Mouse (Mus musculus): Measurements from ENCODE around the gene Haus8. TPM values are rescaled to one million over a fixed set of nuclear protein-coding genes. Genes with fewer than 3 reads are reported as not detected.
"Not testable (repeated sequence)": the region's sequence is repeated elsewhere in the genome, so short reads cannot be mapped to it uniquely, and the experiment has no call there.

Haus8 gene
- polyA plus RNA-seq, 1 experiment: 77.6 TPM

DNA sequence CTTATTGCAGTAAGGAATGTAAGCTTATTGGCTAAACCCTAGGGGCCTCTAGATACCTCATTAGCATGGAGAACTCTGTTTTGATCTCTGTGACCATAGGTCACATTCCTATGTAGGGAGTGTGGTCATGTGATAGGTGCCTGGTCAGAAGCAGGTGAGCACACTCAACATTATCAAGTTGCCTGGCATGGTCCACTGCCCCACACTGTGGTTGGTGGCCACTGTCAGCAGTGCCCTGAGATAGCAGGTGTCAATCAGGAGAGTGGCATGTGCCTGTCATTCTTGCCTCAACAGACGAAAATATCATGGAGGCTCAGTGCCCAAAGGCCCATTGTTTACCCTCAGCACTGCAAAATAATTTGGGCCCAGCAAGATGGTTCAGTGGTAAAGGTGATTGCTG is 33.3 kb upstream of the Haus8 start:
- Histone ChIP-seq H3K4me3 (ENCODE audit: insufficient read depth, low read length) (no peak overlapping the region), H3K27ac (ENCODE audit: insufficient read depth, low read depth, low read length) (no peak overlapping the region), H3K4me1 (ENCODE audit: control insufficient read depth, insufficient read depth, low read length) (peaks cover 49% of the 10 kb centered on the region)
- no peak for TF ChIP-seq CTCF (IDR thresholded peaks at IDR 0.05; ENCODE audit: low read depth, low read length)
- TF ChIP-seq POLR2A (IDR thresholded peaks at IDR 0.05; ENCODE audit: borderline replicate concordance, low read depth, low read length): no peak

DNA sequence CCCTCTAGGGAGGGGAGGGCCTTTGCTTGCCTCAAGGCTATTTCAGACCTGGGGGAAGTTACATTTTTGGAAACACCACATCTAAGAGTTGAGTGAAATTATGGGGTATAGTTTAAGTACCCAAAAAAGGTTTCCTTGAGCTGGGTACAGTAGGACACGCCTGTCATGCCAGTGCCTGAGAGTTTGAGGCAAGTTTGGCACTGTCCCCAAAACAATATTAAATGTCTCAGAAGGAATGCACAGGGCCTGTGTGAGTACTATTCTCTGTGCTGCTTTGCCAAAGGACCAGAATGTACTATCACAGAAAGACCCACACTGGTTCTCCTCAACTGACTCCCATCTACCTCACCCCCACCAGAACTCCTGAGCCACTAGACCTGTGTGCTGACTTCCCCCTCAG is 30.9 kb upstream of the Haus8 start:
- H3K4me1 ChIP-seq (ENCODE audit: control insufficient read depth, insufficient read depth, low read length): peaks cover 46% of the 10 kb centered on the region
- H3K4me3 ChIP-seq (ENCODE audit: insufficient read depth, low read length): no peak overlapping the region
- no peak overlapping the region for H3K27ac ChIP-seq (ENCODE audit: insufficient read depth, low read depth, low read length)
- TF ChIP-seq POLR2A (IDR thresholded peaks at IDR 0.05; ENCODE audit: borderline replicate concordance, low read depth, low read length) (no peak), CTCF (IDR thresholded peaks at IDR 0.05; ENCODE audit: low read depth, low read length) (no peak)

DNA sequence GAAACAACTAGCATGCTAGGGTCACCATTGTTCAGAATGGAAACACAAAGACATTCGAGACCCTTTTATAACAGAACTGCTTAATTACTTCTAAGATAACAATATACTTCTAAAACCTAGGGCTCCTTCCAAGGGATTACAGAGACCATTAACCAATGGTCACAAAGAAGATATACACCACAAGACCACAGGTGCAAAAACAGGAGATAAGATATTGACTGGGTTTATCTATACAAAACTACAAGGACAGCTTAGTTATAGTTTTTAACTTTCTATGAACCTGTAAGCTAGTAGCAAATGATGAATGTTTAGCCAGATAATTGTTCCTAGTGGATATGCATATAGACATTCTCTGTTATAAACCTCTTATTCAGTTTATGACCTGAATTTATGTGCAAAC is 30.1 kb upstream of the Haus8 start:
- peaks cover 45% of the 10 kb centered on the region for H3K4me1 ChIP-seq (ENCODE audit: control insufficient read depth, insufficient read depth, low read length)

DNA sequence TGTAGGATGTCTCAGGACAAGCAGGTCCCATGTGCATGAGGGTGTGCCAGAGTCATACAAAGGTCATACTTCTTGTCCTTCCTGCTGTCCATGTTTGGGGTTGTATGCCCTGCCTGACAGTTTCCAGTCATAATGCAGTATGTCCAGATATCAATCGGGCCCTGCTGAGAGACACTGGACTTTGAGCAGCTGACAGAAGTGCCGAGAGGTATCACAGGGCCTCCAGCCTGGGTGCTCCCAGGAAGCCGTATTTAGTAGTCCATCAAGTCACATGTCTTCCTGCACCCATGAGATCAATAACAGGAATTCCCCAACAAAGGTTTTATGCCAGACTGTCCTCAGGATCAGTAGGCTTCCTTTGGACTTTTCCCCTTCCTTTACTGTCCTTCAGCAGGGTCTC is 27.0 kb upstream of the Haus8 start:
- H3K4me1 ChIP-seq (ENCODE audit: control insufficient read depth, insufficient read depth, low read length): peaks cover 59% of the 10 kb centered on the region
- H3K4me3 ChIP-seq (ENCODE audit: insufficient read depth, low read length): no peak overlapping the region
- H3K27ac ChIP-seq (ENCODE audit: insufficient read depth, low read depth, low read length): no peak overlapping the region
- no peak for TF ChIP-seq POLR2A (IDR thresholded peaks at IDR 0.05; ENCODE audit: borderline replicate concordance, low read depth, low read length)
- no peak for TF ChIP-seq CTCF (IDR thresholded peaks at IDR 0.05; ENCODE audit: low read depth, low read length)

More for the DNA sequence above, 30.1 kb upstream of the Haus8 start:
- TF ChIP-seq CTCF (IDR thresholded peaks at IDR 0.05; ENCODE audit: low read depth, low read length) (no peak), POLR2A (IDR thresholded peaks at IDR 0.05; ENCODE audit: borderline replicate concordance, low read depth, low read length) (no peak)
- no peak overlapping the region for H3K27ac ChIP-seq (ENCODE audit: insufficient read depth, low read depth, low read length)
- H3K4me3 ChIP-seq (ENCODE audit: insufficient read depth, low read length): no peak overlapping the region

DNA sequence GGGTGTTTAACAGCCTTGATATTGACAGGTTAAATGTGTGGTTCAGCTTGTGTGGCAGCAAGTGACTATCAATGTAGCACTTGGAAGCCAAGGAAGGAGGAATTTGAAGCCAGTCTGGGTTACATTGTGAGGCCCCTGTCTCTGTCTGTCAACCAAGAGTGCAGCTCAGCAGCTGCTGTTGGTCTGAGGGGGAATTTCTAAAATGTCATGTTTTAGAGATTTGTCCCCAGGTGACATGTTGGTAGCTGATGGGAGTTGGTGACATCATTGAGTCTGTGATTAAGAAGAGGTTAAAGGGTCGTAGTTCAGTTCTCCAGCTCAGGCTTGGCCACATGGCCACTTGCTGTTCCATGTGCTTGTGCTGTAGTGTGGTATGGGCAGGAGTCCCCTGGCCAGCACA is 24.7 kb upstream of the Haus8 start:
- TF ChIP-seq POLR2A (IDR thresholded peaks at IDR 0.05; ENCODE audit: borderline replicate concordance, low read depth, low read length) (no peak), CTCF (IDR thresholded peaks at IDR 0.05; ENCODE audit: low read depth, low read length) (no peak)
- H3K4me3 ChIP-seq (ENCODE audit: insufficient read depth, low read length): no peak overlapping the region
- H3K27ac ChIP-seq (ENCODE audit: insufficient read depth, low read depth, low read length): peak overlapping the region; percentile 96
- peaks cover 65% of the 10 kb centered on the region for H3K4me1 ChIP-seq (ENCODE audit: control insufficient read depth, insufficient read depth, low read length)

DNA sequence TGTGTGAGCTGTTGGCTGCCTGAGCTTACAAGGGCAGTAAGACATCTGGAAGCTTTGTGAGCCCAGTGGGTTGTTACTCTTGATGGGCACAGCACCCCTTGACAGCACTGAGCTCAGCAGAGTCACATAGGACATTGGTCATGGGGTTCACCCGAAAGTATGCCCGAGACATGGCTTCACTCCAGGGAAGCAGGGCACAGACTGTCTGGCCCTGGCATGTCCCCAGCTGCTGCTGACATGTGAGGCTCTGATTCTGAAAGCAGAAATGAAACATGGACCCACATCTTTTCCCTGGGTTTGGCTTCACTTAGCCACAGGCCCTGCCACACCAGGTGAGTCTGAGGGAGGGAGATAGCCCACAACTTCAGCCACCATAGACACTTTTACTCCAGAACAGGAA is 24.1 kb upstream of the Haus8 start:
- TF ChIP-seq CTCF (IDR thresholded peaks at IDR 0.05; ENCODE audit: low read depth, low read length) (no peak), POLR2A (IDR thresholded peaks at IDR 0.05; ENCODE audit: borderline replicate concordance, low read depth, low read length) (no peak)
- peak overlapping the region; percentile 96 for H3K27ac ChIP-seq (ENCODE audit: insufficient read depth, low read depth, low read length)
- no peak overlapping the region for H3K4me3 ChIP-seq (ENCODE audit: insufficient read depth, low read length)
- H3K4me1 ChIP-seq (ENCODE audit: control insufficient read depth, insufficient read depth, low read length): peaks cover 65% of the 10 kb centered on the region

DNA sequence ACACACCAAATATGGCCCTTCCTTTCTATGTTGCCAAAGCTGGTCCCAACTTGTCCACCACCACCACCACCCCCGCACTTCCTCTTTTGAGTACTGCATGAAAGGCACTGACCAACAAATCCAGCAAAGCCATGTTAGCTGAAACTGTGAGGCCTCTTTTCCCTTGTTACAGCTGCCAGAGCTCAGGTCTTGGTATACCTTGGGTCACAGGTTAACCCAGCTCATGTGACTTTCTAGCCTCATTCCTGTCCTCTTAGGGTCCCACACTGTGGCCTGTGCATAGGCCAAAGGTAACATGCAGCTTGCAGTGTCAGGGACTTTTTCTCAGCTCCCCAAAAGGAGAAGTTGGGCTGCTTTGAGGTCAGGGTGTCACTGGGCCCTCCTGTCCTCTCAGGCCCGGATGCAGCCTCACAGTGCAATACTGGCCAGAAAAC is 23.5 kb upstream of the Haus8 start:
- no peak for TF ChIP-seq CTCF (IDR thresholded peaks at IDR 0.05; ENCODE audit: low read depth, low read length)
- TF ChIP-seq POLR2A (IDR thresholded peaks at IDR 0.05; ENCODE audit: borderline replicate concordance, low read depth, low read length): no peak
- peaks cover 69% of the 10 kb centered on the region for H3K4me1 ChIP-seq (ENCODE audit: control insufficient read depth, insufficient read depth, low read length)
- no peak overlapping the region for H3K4me3 ChIP-seq (ENCODE audit: insufficient read depth, low read length)
- H3K27ac ChIP-seq (ENCODE audit: insufficient read depth, low read depth, low read length): peak overlapping the region; percentile 96

DNA sequence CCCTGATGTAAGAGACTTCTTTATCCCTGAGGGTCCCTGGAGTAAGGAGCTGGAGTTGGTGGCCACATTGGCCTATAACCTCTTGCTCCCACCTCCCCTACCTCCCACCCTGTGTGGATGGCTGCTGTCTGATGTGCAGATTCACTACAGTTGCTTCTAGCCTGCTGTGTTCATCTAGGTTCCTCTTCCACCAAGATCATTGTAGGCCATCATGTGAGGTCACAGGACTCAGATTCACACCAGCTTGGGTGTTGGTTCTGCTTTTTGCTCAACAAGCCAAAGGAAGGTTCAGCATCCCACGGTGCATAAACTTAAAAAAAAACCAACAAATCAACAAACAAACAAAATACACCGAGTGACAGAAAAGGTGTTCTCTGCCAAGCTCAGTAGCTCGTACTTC is 21.2 kb upstream of the Haus8 start:
- peaks cover 76% of the 10 kb centered on the region for H3K4me1 ChIP-seq (ENCODE audit: control insufficient read depth, insufficient read depth, low read length)
- H3K27ac ChIP-seq (ENCODE audit: insufficient read depth, low read depth, low read length): peak overlapping the region; percentile 96
- H3K4me3 ChIP-seq (ENCODE audit: insufficient read depth, low read length): not testable (repeated sequence)

DNA sequence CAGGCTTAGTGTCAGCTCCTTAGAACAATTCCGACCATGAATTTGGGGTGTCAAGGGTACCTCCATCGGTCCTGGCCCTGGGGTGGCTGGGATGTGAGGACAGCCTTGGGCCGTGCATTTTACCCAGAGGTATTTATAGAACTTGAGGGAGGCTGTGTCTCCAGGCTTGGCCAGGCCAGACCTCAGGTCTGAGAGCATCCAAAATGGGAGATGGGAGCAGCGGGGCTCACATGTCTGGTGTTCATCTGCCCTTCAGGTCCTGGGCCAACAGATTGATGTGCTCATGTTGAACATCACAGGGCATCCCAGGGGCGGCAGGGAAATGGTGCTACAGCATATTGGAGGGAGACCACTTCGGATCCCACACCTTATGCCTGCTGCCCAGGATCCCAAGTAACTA is 18.6 kb upstream of the Haus8 start:
- Histone ChIP-seq H3K4me3 (ENCODE audit: insufficient read depth, low read length) (no peak overlapping the region), H3K4me1 (ENCODE audit: control insufficient read depth, insufficient read depth, low read length) (peaks cover 75% of the 10 kb centered on the region), H3K27ac (ENCODE audit: insufficient read depth, low read depth, low read length) (peak overlapping the region; percentile 93)
- TF ChIP-seq CTCF (IDR thresholded peaks at IDR 0.05; ENCODE audit: low read depth, low read length): no peak
- TF ChIP-seq POLR2A (IDR thresholded peaks at IDR 0.05; ENCODE audit: borderline replicate concordance, low read depth, low read length): no peak

DNA sequence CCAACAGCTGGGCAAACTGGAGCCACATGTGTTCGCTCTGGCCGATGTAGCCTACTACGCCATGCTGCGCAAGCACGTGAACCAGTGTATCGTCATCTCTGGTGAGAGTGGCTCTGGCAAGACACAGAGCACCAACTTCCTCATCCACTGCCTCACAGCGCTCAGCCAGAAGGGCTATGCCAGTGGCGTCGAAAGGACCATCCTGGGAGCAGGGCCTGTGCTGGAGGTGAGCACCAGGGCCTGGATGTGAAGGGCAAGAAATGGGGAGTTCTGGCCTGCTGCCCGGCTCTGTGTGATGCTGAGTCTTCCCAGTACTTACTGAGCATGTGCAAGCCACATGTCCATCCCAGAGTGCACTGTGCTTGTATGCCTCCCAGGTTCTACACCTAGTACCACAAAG is 18.2 kb upstream of the Haus8 start:
- Histone ChIP-seq H3K4me1 (ENCODE audit: control insufficient read depth, insufficient read depth, low read length) (peaks cover 77% of the 10 kb centered on the region), H3K27ac (ENCODE audit: insufficient read depth, low read depth, low read length) (peak overlapping the region; percentile 93), H3K4me3 (ENCODE audit: insufficient read depth, low read length) (no peak overlapping the region)
- TF ChIP-seq POLR2A (IDR thresholded peaks at IDR 0.05; ENCODE audit: borderline replicate concordance, low read depth, low read length) (no peak), CTCF (IDR thresholded peaks at IDR 0.05; ENCODE audit: low read depth, low read length) (no peak)

DNA sequence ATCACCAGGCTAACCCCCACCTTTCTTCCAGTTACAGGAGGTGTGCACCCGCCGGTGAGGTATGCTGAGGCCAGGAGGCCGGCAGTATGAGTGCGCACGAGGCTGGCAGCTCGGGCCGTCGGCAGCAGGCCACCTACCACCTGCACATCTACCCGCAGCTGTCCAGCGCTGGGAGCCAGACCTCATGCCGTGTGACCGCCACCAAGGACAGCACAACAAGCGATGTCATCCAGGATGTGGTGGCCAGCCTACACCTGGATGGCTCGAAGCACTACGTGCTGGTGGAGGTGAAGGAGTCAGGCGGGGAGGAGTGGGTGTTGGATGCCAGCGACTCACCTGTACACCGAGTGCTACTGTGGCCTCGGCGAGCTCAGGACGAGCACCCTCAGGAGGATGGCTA is 17.5 kb upstream of the Haus8 start:
- Histone ChIP-seq H3K27ac (ENCODE audit: insufficient read depth, low read depth, low read length) (peak overlapping the region; percentile 93), H3K4me3 (ENCODE audit: insufficient read depth, low read length) (no peak overlapping the region), H3K4me1 (ENCODE audit: control insufficient read depth, insufficient read depth, low read length) (peaks cover 79% of the 10 kb centered on the region)
- no peak for TF ChIP-seq CTCF (IDR thresholded peaks at IDR 0.05; ENCODE audit: low read depth, low read length)

Data from bone marrow macrophage, adult 2 months (primary cell).